Mouse (Mus musculus) liver, embryonic 14.5 days (tissue): ENCODE results near the gene U2af1.

Source experiments
- CTCF ChIP-seq: IDR thresholded peaks from 2 replicates; pipeline ENCODE4 v1.5.1; 2016; ENCODE audit warnings: antibody characterized with exemption, low read depth, control low read depth
- EP300 ChIP-seq: IDR thresholded peaks from 2 replicates; pipeline ENCODE4 v1.6.1; 2016; ENCODE audit warnings: antibody characterized with exemption, low read depth

DNA sequence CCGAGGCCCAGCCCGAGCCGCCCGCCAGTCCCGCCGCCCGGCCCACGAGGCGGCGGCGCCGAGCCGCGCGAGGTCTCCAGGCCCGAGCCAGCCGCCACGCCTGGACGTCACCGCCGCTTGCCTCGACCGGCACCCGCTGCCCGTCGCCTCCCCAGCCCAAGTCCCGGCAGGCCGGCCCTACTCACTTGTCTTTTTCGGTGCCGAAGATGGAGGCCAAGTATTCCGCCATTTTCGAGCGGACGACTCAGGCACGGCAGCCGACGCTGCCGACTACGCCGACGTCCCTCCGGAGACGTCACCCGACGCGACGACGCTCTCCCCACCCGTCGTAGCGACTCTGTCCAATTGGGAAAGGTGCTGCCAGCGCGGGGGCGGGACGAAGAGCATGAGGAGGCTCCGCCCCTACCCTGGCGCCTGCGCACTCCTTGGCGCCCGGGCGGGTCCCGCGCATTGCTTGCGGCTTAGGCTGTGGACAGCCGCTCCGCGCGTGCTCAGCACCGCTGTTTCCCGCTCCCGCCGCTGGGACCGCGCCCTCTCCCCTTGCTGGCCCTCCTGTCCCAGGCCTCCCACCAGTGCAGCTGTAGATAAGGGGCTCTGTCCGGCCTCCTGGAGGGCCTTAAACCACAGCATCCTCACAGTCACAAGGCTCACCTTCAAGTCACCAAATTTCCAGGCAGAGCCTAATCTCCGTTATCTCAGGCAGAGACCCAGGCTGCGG is at the start of gene U2af1:
- no peak for TF ChIP-seq CTCF
- no peak for TF ChIP-seq EP300
